Mouse (Mus musculus) myocyte (in vitro differentiated cells): ENCODE measurements around the gene Tbc1d17. TPM values are rescaled to one million over a fixed set of nuclear protein-coding genes. Genes with fewer than 3 reads are reported as not detected.

Source experiments
- H3K27me3 ChIP-seq: one replicate; pipeline ENCODE4 v1.6.1; 2011; ENCODE audit not compliant: control insufficient read depth, insufficient read depth, insufficient read length
- H3K36me3 ChIP-seq: one replicate; pipeline ENCODE4 v1.6.1; 2011; ENCODE audit not compliant: control insufficient read depth, insufficient read depth
- H3K4me2 ChIP-seq: one replicate; pipeline ENCODE4 v1.6.1; 2011; ENCODE audit warnings: low read depth, control low read depth
- H3K4me3 ChIP-seq: one replicate; pipeline ENCODE4 v1.5.1; 2011; ENCODE audit warnings: mild to moderate bottlenecking, control low read depth, moderate library complexity
- H3K79me2 ChIP-seq: one replicate; pipeline ENCODE4 v1.6.1; 2011; ENCODE audit not compliant: control insufficient read depth, insufficient read depth
- H3ac ChIP-seq: one replicate; pipeline ENCODE4 v1.6.1; 2011; ENCODE audit not compliant: control insufficient read depth, insufficient read length
- CEBPB ChIP-seq: IDR thresholded peaks from 2 replicates; pipeline ENCODE4 v1.6.1; 2011; ENCODE audit warnings: mild to moderate bottlenecking, moderate library complexity; ENCODE audit not compliant: poor library complexity, insufficient read depth, severe bottlenecking
- E2F4 ChIP-seq: IDR thresholded peaks from one replicate; pipeline ENCODE4 v1.6.1; 2011; ENCODE audit warnings: mild to moderate bottlenecking, control low read depth, moderate library complexity; ENCODE audit not compliant: insufficient read depth
- MAX ChIP-seq: IDR thresholded peaks from one replicate; pipeline ENCODE4 v1.6.1; 2011; ENCODE audit warnings: low read depth, mild to moderate bottlenecking, control low read depth
- MYOD1 ChIP-seq, 3 experiments: IDR thresholded peaks; one replicate each; pipeline ENCODE4 v1.6.1; 2011; ENCODE audit warnings: control low read depth in 2 of 3, low read depth in 2 of 3, mild to moderate bottlenecking in 2 of 3, moderate library complexity in 1 of 3; ENCODE audit not compliant: insufficient read length in 2 of 3, control insufficient read depth in 1 of 3
- MYOG ChIP-seq, 3 experiments: IDR thresholded peaks; one replicate each; pipeline ENCODE4 v1.6.1; 2011; ENCODE audit warnings: control low read depth in 2 of 3, low read depth in 2 of 3, mild to moderate bottlenecking in 2 of 3; ENCODE audit not compliant: insufficient read length in 2 of 3, control insufficient read depth in 1 of 3, insufficient read depth in 1 of 3
- POLR2A ChIP-seq: IDR thresholded peaks from one replicate; pipeline ENCODE4 v1.6.1; 2011; ENCODE audit warnings: low read depth, mild to moderate bottlenecking, control low read depth, moderate library complexity; ENCODE audit not compliant: insufficient read length
- POLR2AphosphoS2 ChIP-seq: IDR thresholded peaks from one replicate; pipeline ENCODE4 v1.6.1; 2011; ENCODE audit warnings: low read depth, control low read depth; ENCODE audit not compliant: insufficient read length
- REST ChIP-seq: IDR thresholded peaks from one replicate; pipeline ENCODE4 v1.6.1; 2011; ENCODE audit warnings: mild to moderate bottlenecking, control low read depth, moderate library complexity; ENCODE audit not compliant: insufficient read depth, insufficient read length
- SRF ChIP-seq: IDR thresholded peaks from one replicate; pipeline ENCODE4 v1.6.1; 2011; ENCODE audit warnings: low read depth; ENCODE audit not compliant: control insufficient read depth, insufficient read length
- TCF12 ChIP-seq: IDR thresholded peaks from one replicate; pipeline ENCODE4 v1.6.1; 2011; ENCODE audit warnings: mild to moderate bottlenecking, control low read depth; ENCODE audit not compliant: poor library complexity, insufficient read depth, severe bottlenecking
- TCF3 ChIP-seq: IDR thresholded peaks from one replicate; pipeline ENCODE4 v1.6.1; 2011; ENCODE audit warnings: low read depth, control low read depth; ENCODE audit not compliant: insufficient read length
- USF1 ChIP-seq: IDR thresholded peaks from one replicate; pipeline ENCODE4 v1.6.1; 2011; ENCODE audit warnings: low read depth, mild to moderate bottlenecking, control low read depth, moderate library complexity
- polyA plus RNA-seq: library from polyadenylated mRNA; unstranded; fragments of >200 nt; fragmentation: generic; extraction: Trizol; gene quantifications from one replicate; pipeline ENCODE4 v1.2.1, GENCODE M21; 2012; ENCODE audit warnings: missing spikeins

The Tbc1d17 gene
- polyA plus RNA-seq, 1 experiment: 53.8 TPM

DNA sequence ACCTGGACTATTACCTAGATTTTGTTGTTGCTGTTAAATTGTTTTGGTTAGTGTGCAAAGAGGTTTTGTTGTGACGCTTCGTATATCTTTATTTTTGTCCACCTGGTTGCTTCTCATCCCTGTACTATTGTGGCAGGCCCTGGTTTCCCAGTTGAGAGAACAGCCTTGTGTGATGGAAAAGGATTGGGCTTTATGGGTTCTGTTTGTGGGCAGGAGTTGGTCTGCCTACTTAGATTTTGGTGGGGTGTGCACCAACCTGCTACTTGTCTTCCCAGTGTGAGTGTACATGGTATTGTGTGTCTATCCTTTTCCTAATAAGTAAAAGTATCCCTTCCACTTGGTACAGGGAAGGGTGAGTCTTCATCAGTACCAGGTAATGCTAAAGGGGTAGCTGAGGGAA is 29.5 kb downstream of the Tbc1d17 start:
- peak overlapping the region; percentile 97 for H3K4me2 ChIP-seq
- peaks cover 92% of the 10 kb centered on the region for H3K79me2 ChIP-seq
- H3ac ChIP-seq: peak overlapping the region; percentile 41
- peaks cover 4% of the 10 kb centered on the region for H3K36me3 ChIP-seq
- H3K4me3 ChIP-seq: peak overlapping the region; percentile 94
- H3K27me3 ChIP-seq: no peaks in the 10 kb centered on the region
- TF ChIP-seq MAX (no peak), USF1 (no peak), MYOD1 (IDR thresholded peaks at IDR 0.05; ENCODE audit: control insufficient read depth in 1 of 3, insufficient read length in 2 of 3, low read depth in 2 of 3) (no peak), SRF (no peak), E2F4 (no peak), TCF3 (no peak), CEBPB (no peak), POLR2AphosphoS2 (no peak), TCF12 (no peak), MYOG (IDR thresholded peaks at IDR 0.05; ENCODE audit: control insufficient read depth in 1 of 3, insufficient read depth in 1 of 3, insufficient read length in 2 of 3, low read depth in 2 of 3) (no peak), POLR2A (no peak), REST (no peak)

DNA sequence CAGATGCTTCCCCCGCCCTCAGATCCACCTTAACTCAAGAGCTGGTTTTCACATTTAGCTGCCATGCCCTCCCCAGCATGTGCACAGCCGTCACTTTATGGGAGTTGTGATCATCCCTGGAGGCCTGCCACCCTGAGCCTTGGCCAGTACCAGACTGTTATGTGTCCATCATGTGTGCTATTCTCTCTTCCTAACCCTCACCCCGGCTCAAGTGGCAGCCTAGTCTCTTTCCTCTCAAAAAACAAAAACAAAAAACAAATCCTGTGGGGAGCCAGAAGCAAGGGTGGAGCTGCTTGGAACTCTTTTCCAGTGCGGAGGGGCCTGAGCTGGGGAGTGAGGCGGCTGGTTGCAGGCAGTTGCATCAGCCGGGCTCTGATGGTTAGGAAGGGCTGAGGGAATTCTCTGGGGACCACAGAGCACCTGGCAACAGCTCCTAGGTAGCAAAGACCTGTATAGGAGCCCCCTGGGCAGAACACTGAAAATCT is 30.1 kb downstream of the Tbc1d17 start:
- TF ChIP-seq SRF (no peak), MYOG (IDR thresholded peaks at IDR 0.05; ENCODE audit: control insufficient read depth in 1 of 3, insufficient read depth in 1 of 3, insufficient read length in 2 of 3, low read depth in 2 of 3) (peak in 1 of 3 experiments; percentile 47), USF1 (no peak), CEBPB (peak; percentile 100), E2F4 (no peak), TCF12 (no peak), POLR2A (peak; percentile 75)

DNA sequence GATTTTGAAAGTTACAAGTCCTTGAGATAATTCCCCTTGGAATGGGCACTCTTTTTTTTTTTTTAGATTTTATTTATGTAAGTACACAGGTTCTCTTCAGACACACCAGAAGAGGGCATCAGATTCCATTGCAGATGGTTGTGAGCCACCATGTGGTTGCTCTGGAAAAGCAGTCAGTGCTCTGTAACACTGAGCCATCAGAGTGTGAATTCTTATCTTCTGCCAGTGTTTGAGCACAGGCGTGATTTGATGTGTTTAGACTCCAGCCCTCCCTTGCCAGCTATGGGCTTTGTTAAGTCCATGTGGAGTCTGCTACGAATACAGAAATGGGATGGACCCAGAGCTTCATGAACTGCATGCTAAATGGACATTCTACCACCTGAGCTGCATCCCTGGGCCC is 30.7 kb downstream of the Tbc1d17 start:
- H3K4me3 ChIP-seq: peak overlapping the region; percentile 94

More for the DNA sequence above, 30.1 kb downstream of the Tbc1d17 start:
- Histone ChIP-seq H3K79me2 (peaks cover 92% of the 10 kb centered on the region), H3K27me3 (no peaks in the 10 kb centered on the region), H3K36me3 (peaks cover 10% of the 10 kb centered on the region), H3K4me3 (peak overlapping the region; percentile 94), H3K4me2 (peak overlapping the region; percentile 97), H3ac (peak overlapping the region; percentile 41)

DNA sequence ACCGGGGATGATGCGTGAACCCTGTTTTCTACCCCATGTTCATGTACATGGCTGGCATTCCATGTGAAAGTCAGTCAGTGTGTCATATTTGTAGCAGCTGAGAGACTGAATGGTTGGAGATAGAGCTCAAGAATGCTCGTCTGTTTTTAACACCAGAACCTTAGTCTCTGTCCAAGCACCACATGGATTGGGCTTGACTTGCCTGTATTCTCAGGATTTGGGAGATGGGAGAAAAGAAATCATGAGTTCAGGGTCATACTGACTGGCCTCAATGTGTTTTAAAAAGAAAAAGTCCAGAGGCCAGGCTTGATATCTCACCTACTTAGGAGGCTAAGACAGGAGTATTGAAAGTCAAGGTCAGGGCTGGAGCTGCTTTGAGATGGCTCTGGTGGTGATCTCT is 31.4 kb downstream of the Tbc1d17 start:
- Histone ChIP-seq H3ac (peak overlapping the region; percentile 65), H3K36me3 (peaks cover 16% of the 10 kb centered on the region)

More for the DNA sequence above, 30.7 kb downstream of the Tbc1d17 start:
- Histone ChIP-seq H3K36me3 (peaks cover 13% of the 10 kb centered on the region), H3K79me2 (peaks cover 90% of the 10 kb centered on the region), H3ac (peak overlapping the region; percentile 41), H3K4me2 (peak overlapping the region; percentile 97), H3K27me3 (no peaks in the 10 kb centered on the region)
- TF ChIP-seq MYOG (IDR thresholded peaks at IDR 0.05; ENCODE audit: control insufficient read depth in 1 of 3, insufficient read depth in 1 of 3, insufficient read length in 2 of 3, low read depth in 2 of 3): no peak
- TF ChIP-seq MAX: no peak
- TF ChIP-seq POLR2A: no peak

DNA sequence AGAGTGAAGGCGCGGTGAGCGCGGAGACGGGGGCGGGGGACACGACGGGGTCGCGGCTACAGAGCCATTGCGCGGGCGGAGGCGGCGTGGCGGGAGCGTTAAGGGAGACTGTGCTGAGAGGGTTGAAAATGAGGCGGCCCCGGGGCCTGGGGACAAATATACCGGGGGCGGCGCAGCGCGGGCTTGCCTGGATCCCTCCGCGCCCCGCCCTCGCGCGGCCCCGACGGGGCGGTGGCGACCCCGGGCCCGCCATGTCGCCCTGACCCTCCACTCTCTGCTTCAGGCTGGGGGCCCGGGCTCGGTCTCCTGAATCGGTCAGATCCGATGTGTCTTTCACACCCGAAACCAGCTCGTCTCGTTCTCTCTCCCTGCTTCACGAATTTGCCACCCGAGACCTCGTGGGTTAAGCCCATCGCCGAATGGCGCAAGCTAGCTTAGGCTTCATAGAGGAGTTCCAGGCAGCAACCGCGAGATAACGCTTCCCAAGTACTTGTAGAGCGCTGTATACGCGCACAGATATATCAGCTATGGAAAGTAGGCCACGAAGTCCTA is 32.3 kb downstream of the Tbc1d17 start, which contains the start of gene Atf5:
Gene Atf5, minus strand, starts transcription at position 189 of the 552 bp plus-strand sequence.
- TF ChIP-seq TCF3 (no peak), CEBPB (no peak), REST (no peak), POLR2AphosphoS2 (peak; percentile 88), TCF12 (no peak), SRF (peak; percentile 2), E2F4 (no peak), MYOD1 (IDR thresholded peaks at IDR 0.05; ENCODE audit: control insufficient read depth in 1 of 3, insufficient read length in 2 of 3, low read depth in 2 of 3) (no peak), USF1 (no peak), POLR2A (peak; percentile 89), MYOG (IDR thresholded peaks at IDR 0.05; ENCODE audit: control insufficient read depth in 1 of 3, insufficient read depth in 1 of 3, insufficient read length in 2 of 3, low read depth in 2 of 3) (peak in 1 of 3 experiments; percentile 5), MAX (no peak)
- H3K4me2 ChIP-seq: peak within 1 kb of the TSS; percentile 97
- peaks cover 25% of the 10 kb centered on the region for H3K36me3 ChIP-seq
- H3K27me3 ChIP-seq: no peaks in the 10 kb centered on the region
- peaks cover 74% of the 10 kb centered on the region for H3K79me2 ChIP-seq
- peak within 1 kb of the TSS; percentile 94 for H3K4me3 ChIP-seq
- peak within 1 kb of the TSS; percentile 65 for H3ac ChIP-seq

More for the DNA sequence above, 31.4 kb downstream of the Tbc1d17 start:
- H3K27me3 ChIP-seq: no peaks in the 10 kb centered on the region
- H3K79me2 ChIP-seq: peaks cover 83% of the 10 kb centered on the region
- peak overlapping the region; percentile 94 for H3K4me3 ChIP-seq
- TF ChIP-seq SRF (no peak), E2F4 (no peak), REST (no peak), POLR2A (no peak), TCF3 (no peak), CEBPB (no peak), MAX (no peak), MYOD1 (IDR thresholded peaks at IDR 0.05; ENCODE audit: control insufficient read depth in 1 of 3, insufficient read length in 2 of 3, low read depth in 2 of 3) (no peak), USF1 (no peak), MYOG (IDR thresholded peaks at IDR 0.05; ENCODE audit: control insufficient read depth in 1 of 3, insufficient read depth in 1 of 3, insufficient read length in 2 of 3, low read depth in 2 of 3) (no peak), POLR2AphosphoS2 (no peak), TCF12 (no peak)
- peak overlapping the region; percentile 97 for H3K4me2 ChIP-seq
